ENCODE assay signal across 8 mouse cellular contexts in genomic region chr16:93785805-93786204, GRCm38 (mm10). TPM values are rescaled to one million over a fixed set of nuclear protein-coding genes. Genes with fewer than 3 reads are reported as not detected.
DNase-seq lines count a peak whose midpoint lies in the region; ATAC-seq and TF ChIP-seq lines count a peak whose summit lies in the region.

No protein-coding gene starts in this region.

- TF ChIP-seq RAD21 in MEL (IDR thresholded peaks at IDR 0.05; ENCODE audit: low read depth, low read length): peak; percentile 41

- H3K79me2 ChIP-seq in MEL (ENCODE audit: control insufficient read depth, insufficient read depth, low read length, poor library complexity): no peaks in the 10 kb centered on the region

- DNase-seq in 416B (ENCODE audit: low read depth) (peak; percentile 51), MEL (ENCODE audit: low read depth, low spot score) (peak; percentile 28)
- peak; percentile 37 to 48 for DNase-seq in gastrocnemius, postnatal 36 days
- DNase-seq in kidney, adult 8-10 months: peak; percentile 38 to 68
- peak; percentile 48 for DNase-seq in liver, embryonic 13.5 days
- peak; percentile 85 for DNase-seq in neural tube, embryonic 11.5 days (ENCODE audit: low spot score)
- peak; percentile 54 for DNase-seq in thymus, postnatal 36 days

- intact Hi-C loops in gastrocnemius, postnatal 36 days (cut with DNase I): no loop called here

- H3K4me1 ChIP-seq in MEL (ENCODE audit: control insufficient read depth in 1 of 2, insufficient read depth in 2 of 2, low read length in 2 of 2): peaks cover 3 to 6% of the 10 kb centered on the region in 2 experiments
- peaks cover 33% of the 10 kb centered on the region for H3K4me1 ChIP-seq in liver, embryonic 13.5 days (replicated peaks)
- no peaks in the 10 kb centered on the region for H3K4me1 ChIP-seq in neural tube, embryonic 11.5 days (ENCODE audit: control insufficient read depth, insufficient read depth, low read length)

- TF ChIP-seq CTCF in MEL (IDR thresholded peaks at IDR 0.05 in 2 of 3, conservative IDR thresholded peaks at IDR 0.05 in 1 of 3; ENCODE audit: control insufficient read depth in 1 of 3, insufficient read depth in 1 of 3, low read depth in 2 of 3, low read length in 3 of 3, poor library complexity in 1 of 3, severe bottlenecking in 1 of 3): peak; percentile 45 to 56 (median 53)

- H3K4me2 ChIP-seq in liver, embryonic 13.5 days: no peak overlapping the region
- H3K4me2 ChIP-seq in neural tube, embryonic 11.5 days (ENCODE audit: low read depth): no peak overlapping the region

- H3K27me3 ChIP-seq in MEL (ENCODE audit: control insufficient read depth in 1 of 2, insufficient read depth in 2 of 2, low read length in 2 of 2): no peaks in the 10 kb centered on the region
- H3K27me3 ChIP-seq in liver, embryonic 13.5 days: no peaks in the 10 kb centered on the region
- no peaks in the 10 kb centered on the region for H3K27me3 ChIP-seq in neural tube, embryonic 11.5 days (ENCODE audit: control insufficient read depth, insufficient read depth, low read length)

- peak; percentile 72 for ATAC-seq in common myeloid progenitor, adult 5-6 weeks (replicated peaks; ENCODE audit: low read depth, poor library complexity, severe bottlenecking)
- ATAC-seq in liver, embryonic 13.5 days (ENCODE audit: low read depth): peak; percentile 69
- peak; percentile 79 for ATAC-seq in neural tube, embryonic 11.5 days (ENCODE audit: insufficient read depth, low FRiP score, low TSS enrichment)

- no peaks in the 10 kb centered on the region for H3K9me3 ChIP-seq in MEL (replicated peaks; ENCODE audit: insufficient read depth, low read length)
- H3K9me3 ChIP-seq in liver, embryonic 13.5 days (replicated peaks): peaks cover 6% of the 10 kb centered on the region
- no peaks in the 10 kb centered on the region for H3K9me3 ChIP-seq in neural tube, embryonic 11.5 days (ENCODE audit: control insufficient read depth, low read length)

- H3K27ac ChIP-seq in MEL (ENCODE audit: control insufficient read depth, low read depth, low read length): no peak overlapping the region
- no peak overlapping the region for H3K27ac ChIP-seq in liver, embryonic 13.5 days
- H3K27ac ChIP-seq in neural tube, embryonic 11.5 days (ENCODE audit: low read depth, low read length): no peak overlapping the region

- H3K4me3 ChIP-seq in MEL (ENCODE audit: control insufficient read depth in 1 of 2, insufficient read depth in 1 of 2, low read depth in 2 of 2, low read length in 2 of 2): no peak overlapping the region
- no peak overlapping the region for H3K4me3 ChIP-seq in liver, embryonic 13.5 days (replicated peaks)
- no peak overlapping the region for H3K4me3 ChIP-seq in neural tube, embryonic 11.5 days (ENCODE audit: low read depth, low read length)

- no peak overlapping the region for H3K9ac ChIP-seq in MEL (ENCODE audit: control insufficient read depth, low read depth, low read length, poor library complexity, severe bottlenecking)
- H3K9ac ChIP-seq in liver, embryonic 13.5 days: no peak overlapping the region
- no peak overlapping the region for H3K9ac ChIP-seq in neural tube, embryonic 11.5 days (ENCODE audit: low read length)

- TF ChIP-seq EP300 in MEL (IDR thresholded peaks at IDR 0.05; ENCODE audit: low read depth in 1 of 2, low read length in 2 of 2): no peak

- WGBS in liver, embryonic 13.5 days (ENCODE audit: insufficient replicate concordance): 15% methylated on average over 9 of the region's 9 CpGs
- 5% methylated on average over 9 of the region's 9 CpGs for WGBS in neural tube, embryonic 11.5 days

- no peak for TF ChIP-seq POLR2A in MEL (IDR thresholded peaks at IDR 0.05; ENCODE audit: control insufficient read depth in 1 of 2, insufficient read depth in 1 of 2, low read depth in 1 of 2, low read length in 2 of 2, poor library complexity in 1 of 2)

- H3K36me3 ChIP-seq in MEL (ENCODE audit: control insufficient read depth in 1 of 2, insufficient read depth in 2 of 2, low read length in 2 of 2): no peaks in the 10 kb centered on the region
- H3K36me3 ChIP-seq in liver, embryonic 13.5 days: peaks cover 16% of the 10 kb centered on the region
- H3K36me3 ChIP-seq in neural tube, embryonic 11.5 days (ENCODE audit: control insufficient read depth, insufficient read depth, low read length): no peaks in the 10 kb centered on the region

TF ChIP-seq in MEL, 35 proteins besides CTCF, POLR2A, EP300 and RAD21:
- TF ChIP-seq MXI1 (IDR thresholded peaks at IDR 0.05; ENCODE audit: low read depth, low read length): no peak
- TF ChIP-seq ZC3H11A (IDR thresholded peaks at IDR 0.05; ENCODE audit: low read depth, low read length): 0 out of 2 replicates have a peak, but pooled peaks have one; percentile 5
- TF ChIP-seq RCOR1 (IDR thresholded peaks at IDR 0.05; ENCODE audit: low read depth, low read length): no peak
- no peak for TF ChIP-seq GATA1 (IDR thresholded peaks at IDR 0.05; ENCODE audit: low read depth, low read length)
- TF ChIP-seq ZKSCAN1 (IDR thresholded peaks at IDR 0.05; ENCODE audit: low read depth, low read length): no peak
- TF ChIP-seq SMC3 (IDR thresholded peaks at IDR 0.05; ENCODE audit: low read depth, low read length): peak; percentile 36
- no peak for TF ChIP-seq JUND (IDR thresholded peaks at IDR 0.05; ENCODE audit: low read depth, low read length)
- TF ChIP-seq TBP (IDR thresholded peaks at IDR 0.05; ENCODE audit: low read depth, low read length): no peak
- TF ChIP-seq E2F4 (IDR thresholded peaks at IDR 0.05; ENCODE audit: borderline replicate concordance, low read depth, low read length): no peak
- TF ChIP-seq NRF1 (IDR thresholded peaks at IDR 0.05; ENCODE audit: insufficient read depth, low read depth, low read length, poor library complexity, severe bottlenecking): no peak
- TF ChIP-seq TAL1 (IDR thresholded peaks at IDR 0.05; ENCODE audit: low read length): no peak
- TF ChIP-seq BHLHE40 (IDR thresholded peaks at IDR 0.05; ENCODE audit: borderline replicate concordance, low read depth, low read length): no peak
- TF ChIP-seq SIN3A (IDR thresholded peaks at IDR 0.05; ENCODE audit: low read length): no peak
- no peak for TF ChIP-seq MYB (IDR thresholded peaks at IDR 0.05; ENCODE audit: low read depth, low read length)
- no peak for TF ChIP-seq HCFC1 (IDR thresholded peaks at IDR 0.05; ENCODE audit: low read depth, low read length)

RNA-seq across cellular contexts. Expression of gene Morc3, which starts 46.1 kb away (rescaled TPM):
- total RNA-seq in MEL (2012; rRNA removed): 35.1 and 39.1 TPM in 2 replicates
- polyA plus RNA-seq in MEL (2012; ENCODE audit: insufficient read depth in 1 of 2, insufficient read length in 2 of 2, low read depth in 1 of 2, low replicate concordance in 2 of 2, missing spikeins in 1 of 2): 100 to 1,000 TPM in 1 of 2 experiments, 10 to 100 TPM in 1; 23.3 to 276 TPM
- 123 and 218 TPM in 2 replicates for total RNA-seq in common myeloid progenitor, adult 5-6 weeks (2017)
- 10 to 100 TPM in 1 of 2 experiments, 1 to 10 TPM in 1; 7.7 to 10.3 TPM for total RNA-seq in gastrocnemius, postnatal 36 days (2021)
- polyA plus RNA-seq in liver, embryonic 13.5 days (2015; fragmentation: Nextera tagmentation; extraction: Ambion mirVana): 19.1 and 22.3 TPM in 2 replicates
- polyA plus RNA-seq in neural tube, embryonic 11.5 days (2014; fragmentation: Nextera tagmentation; extraction: Ambion mirVana): 33.4 and 34.5 TPM in 2 replicates

Comparison
In these comparisons a context has a peak if more than half of its experiments do, and no peak if none do; other contexts are left out.
1. DNase-seq: peak in every context shown above with its lines; median percentile 85 in neural tube, embryonic 11.5 days; 54 in thymus, postnatal 36 days; 53 in kidney, adult 8-10 months; 51 in 416B; 48 in liver, embryonic 13.5 days; 42 in gastrocnemius, postnatal 36 days; 28 in MEL.